Mouse (Mus musculus) ES-E14 (cell line): ENCODE measurements around the gene Rgs10.

Experiments used
- CHD2 ChIP-seq: IDR thresholded peaks from 2 replicates; pipeline ENCODE4 v1.6.1; 2014; ENCODE audit warnings: mild to moderate bottlenecking, low read depth, low read length, inconsistent platforms
- HCFC1 ChIP-seq: IDR thresholded peaks from 2 replicates; pipeline ENCODE4 v1.6.1; 2012; ENCODE audit warnings: low read length, inconsistent platforms, borderline replicate concordance; ENCODE audit not compliant: insufficient read depth
- MAFK ChIP-seq: IDR thresholded peaks from 2 replicates; pipeline ENCODE4 v1.6.1; 2014; ENCODE audit warnings: mild to moderate bottlenecking, low read depth, low read length, inconsistent platforms; ENCODE audit not compliant: insufficient read depth
- ZC3H11A ChIP-seq: IDR thresholded peaks from 2 replicates; pipeline ENCODE4 v1.6.1; 2012; ENCODE audit warnings: low read depth, mild to moderate bottlenecking, inconsistent platforms, low read length, borderline replicate concordance
- ZNF384 ChIP-seq: IDR thresholded peaks from 2 replicates; pipeline ENCODE4 v1.6.1; 2012; ENCODE audit warnings: low read depth, low read length, inconsistent platforms

- TF ChIP-seq ZC3H11A, result no peak
- TF ChIP-seq CHD2, result no peak
- TF ChIP-seq MAFK, result no peak
- TF ChIP-seq HCFC1, result no peak
- no peak for TF ChIP-seq ZNF384
These were observed 29.6 kb downstream of the Rgs10 start for GRCm38 (mm10) chr7:128388968-128389367.
